Mouse (Mus musculus): Measurements from ENCODE around the gene Rasgrf1. TPM values are rescaled to one million over a fixed set of nuclear protein-coding genes. Genes with fewer than 3 reads are reported as not detected.
"Not testable (repeated sequence)": the region's sequence is repeated elsewhere in the genome, so short reads cannot be mapped to it uniquely, and the experiment has no call there.

Rasgrf1 gene
- polyA plus RNA-seq, 1 experiment: 0.32 TPM

DNA sequence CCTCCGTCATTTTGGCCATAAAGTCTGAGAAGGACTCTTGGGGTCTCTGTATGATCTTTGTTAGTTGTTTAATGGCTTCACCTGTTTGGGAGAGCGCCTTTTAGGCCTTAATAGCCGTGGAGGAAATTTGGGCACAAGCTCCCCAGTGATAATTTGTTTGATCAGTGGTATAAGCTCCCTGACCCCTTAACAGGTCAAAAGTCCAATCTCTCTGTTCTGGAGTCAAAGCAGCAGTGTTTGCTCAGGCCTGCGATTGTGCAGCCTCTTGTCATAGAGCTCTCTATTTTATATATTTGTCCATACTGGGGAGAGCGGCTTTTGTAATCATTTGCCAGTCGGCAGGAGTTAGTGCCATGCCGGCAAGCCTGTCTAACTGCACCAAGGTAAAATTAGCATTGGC, 135.5 kb downstream of the Rasgrf1 start:
- H3K4me3 ChIP-seq (ENCODE audit: insufficient read depth, low read length): no peak overlapping the region
- no peak overlapping the region for H3K27ac ChIP-seq (ENCODE audit: insufficient read depth, low read length)
- TF ChIP-seq CTCF (IDR thresholded peaks at IDR 0.05; ENCODE audit: borderline replicate concordance, insufficient read depth, low read length): no peak
- no peak for TF ChIP-seq POLR2A (IDR thresholded peaks at IDR 0.05; ENCODE audit: low read depth, low read length)
- no peaks in the 10 kb centered on the region; the same call in 1 of the 2 replicates for H3K4me1 ChIP-seq (ENCODE audit: control insufficient read depth, insufficient read depth, low read length)

DNA sequence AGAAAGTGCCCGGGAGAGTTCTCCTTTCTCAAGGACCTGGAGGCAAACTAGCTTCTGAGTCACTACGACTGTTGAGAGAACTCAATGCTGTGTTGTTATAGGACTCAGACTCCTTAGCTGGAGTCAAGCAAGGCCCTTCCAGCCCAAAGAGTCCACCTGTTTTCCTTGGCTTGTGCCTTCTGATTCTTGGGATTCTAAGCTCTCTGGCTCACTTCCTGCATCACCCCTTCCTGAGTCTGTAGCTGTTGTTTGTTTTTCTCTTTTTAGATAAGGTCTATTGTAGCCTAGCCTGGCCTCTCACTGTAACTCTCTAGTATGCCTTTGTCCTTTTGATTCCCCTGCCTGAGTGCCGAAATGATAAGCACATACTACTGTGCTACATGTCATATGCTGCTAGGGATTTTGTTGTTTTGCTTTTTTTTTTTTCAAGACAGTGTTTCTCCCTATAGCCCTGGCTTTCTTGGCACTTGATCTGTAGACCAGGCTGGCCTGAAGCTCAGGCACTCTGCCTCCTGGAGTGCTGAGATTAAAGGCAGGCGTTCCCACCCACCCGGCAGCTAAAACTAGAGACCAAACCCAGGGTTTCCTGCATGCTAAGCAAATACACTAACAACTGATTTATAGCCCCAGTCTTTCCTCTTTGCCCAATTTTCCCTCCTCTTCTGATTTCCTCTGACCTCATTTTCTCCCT, 138.4 kb downstream of the Rasgrf1 start:
- Histone ChIP-seq H3K4me1 (ENCODE audit: control insufficient read depth, insufficient read depth, low read length) (no peaks in the 10 kb centered on the region; the same call in 1 of the 2 replicates), H3K4me3 (ENCODE audit: insufficient read depth, low read length) (no peak overlapping the region), H3K27ac (ENCODE audit: insufficient read depth, low read length) (peak overlapping the region; percentile 76; the same call in 1 of the 2 replicates)
- no peak for TF ChIP-seq CTCF (IDR thresholded peaks at IDR 0.05; ENCODE audit: borderline replicate concordance, insufficient read depth, low read length)
- TF ChIP-seq POLR2A (IDR thresholded peaks at IDR 0.05; ENCODE audit: low read depth, low read length): no peak

DNA sequence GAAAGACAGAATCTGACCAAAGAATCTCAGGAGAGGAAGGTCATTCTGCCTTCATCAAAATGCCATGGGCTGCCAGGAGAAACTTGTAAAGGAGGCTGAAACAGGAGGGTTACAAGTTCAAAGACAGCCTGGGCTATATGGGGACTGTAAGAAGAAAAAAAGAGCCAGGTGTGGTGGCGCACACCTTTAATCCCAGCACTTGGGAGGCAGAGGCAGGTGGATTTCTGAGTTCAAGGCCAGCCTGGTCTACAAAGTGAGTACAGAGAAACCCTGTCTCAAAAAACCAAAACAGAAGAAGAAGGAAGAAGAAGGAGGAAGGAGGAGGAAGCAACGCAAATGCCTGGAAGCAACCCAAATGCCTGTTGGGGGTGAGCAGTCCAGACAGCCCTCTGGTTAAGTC, 144.1 kb downstream of the Rasgrf1 start, which contains the start of gene Ctsh:
Gene Ctsh, plus strand, starts transcription at position 301 of the 400 bp plus-strand sequence.
- Histone ChIP-seq H3K4me1 (ENCODE audit: control insufficient read depth, insufficient read depth, low read length) (no peaks in the 10 kb centered on the region; the same call in 1 of the 2 replicates), H3K4me3 (ENCODE audit: insufficient read depth, low read length) (peak within 1 kb of the TSS; percentile 58), H3K27ac (ENCODE audit: insufficient read depth, low read length) (no peak within 1 kb of the TSS)
- TF ChIP-seq CTCF (IDR thresholded peaks at IDR 0.05; ENCODE audit: borderline replicate concordance, insufficient read depth, low read length) (no peak), POLR2A (IDR thresholded peaks at IDR 0.05; ENCODE audit: low read depth, low read length) (no peak)

DNA sequence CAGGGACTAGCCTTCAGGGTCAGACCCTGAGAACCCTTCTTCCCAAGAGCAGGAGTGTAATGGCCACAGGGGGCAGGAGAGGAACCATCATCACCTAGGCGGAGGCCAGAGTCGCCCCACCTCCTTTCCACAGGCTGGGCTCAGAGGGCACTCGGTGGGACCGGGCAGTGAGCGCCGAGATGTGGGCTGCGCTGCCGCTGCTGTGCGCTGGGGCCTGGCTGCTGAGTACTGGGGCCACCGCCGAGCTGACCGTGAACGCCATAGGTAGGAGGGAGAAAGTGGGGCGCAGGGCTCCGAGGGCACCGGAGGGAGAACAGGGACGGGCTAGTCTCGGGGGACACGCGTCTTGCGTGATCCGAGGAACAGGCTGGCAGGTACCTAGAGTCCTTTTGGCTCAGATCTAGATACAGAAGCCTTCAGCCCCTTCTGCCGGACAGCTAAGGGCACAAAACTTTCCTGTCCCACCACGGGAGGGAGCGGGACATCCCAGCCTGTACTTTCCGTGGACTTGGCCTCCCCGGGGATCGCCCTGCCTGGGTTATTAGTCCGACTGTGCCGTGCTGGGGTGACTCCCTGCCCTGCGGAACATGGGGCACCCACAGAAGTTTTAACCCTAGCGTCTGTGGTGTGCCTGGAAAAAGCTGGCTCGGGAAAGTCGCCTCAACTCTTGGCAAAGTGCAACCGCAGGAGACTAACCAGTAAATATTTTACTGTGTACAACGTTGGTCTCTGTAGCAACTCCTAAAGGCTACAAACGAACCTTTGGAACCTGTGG, 144.8 kb downstream of the Rasgrf1 start:
- Histone ChIP-seq H3K4me3 (ENCODE audit: insufficient read depth, low read length) (peak overlapping the region; percentile 58), H3K27ac (ENCODE audit: insufficient read depth, low read length) (no peak overlapping the region), H3K4me1 (ENCODE audit: control insufficient read depth, insufficient read depth, low read length) (no peaks in the 10 kb centered on the region)
- TF ChIP-seq POLR2A (IDR thresholded peaks at IDR 0.05; ENCODE audit: low read depth, low read length) (peak; percentile 73), CTCF (IDR thresholded peaks at IDR 0.05; ENCODE audit: borderline replicate concordance, insufficient read depth, low read length) (peak; percentile 34; the same call in 1 of the 2 replicates)

DNA sequence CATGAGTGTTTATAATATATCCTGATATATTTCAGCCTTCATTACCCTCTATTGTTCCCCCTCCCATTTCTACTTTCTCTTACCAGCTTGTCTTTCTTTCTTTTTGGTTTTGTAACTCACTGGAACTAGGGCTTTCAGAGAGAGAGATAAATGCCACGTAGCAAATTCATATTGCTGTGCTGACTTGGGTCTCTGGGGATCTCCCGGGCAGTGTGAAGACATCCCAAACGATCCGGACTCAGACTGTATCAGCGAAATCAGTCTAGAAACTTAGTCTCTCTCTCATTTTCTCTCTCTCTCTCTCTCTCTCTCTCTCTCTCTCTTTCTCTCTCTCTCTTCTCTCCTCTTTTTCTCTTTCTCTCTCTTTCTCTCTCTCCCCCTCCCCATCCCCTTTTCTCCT, 145.7 kb downstream of the Rasgrf1 start:
- TF ChIP-seq POLR2A (IDR thresholded peaks at IDR 0.05; ENCODE audit: low read depth, low read length) (no peak), CTCF (IDR thresholded peaks at IDR 0.05; ENCODE audit: borderline replicate concordance, insufficient read depth, low read length) (no peak)
- peak overlapping the region; percentile 38; the same call in 1 of the 2 replicates for H3K4me3 ChIP-seq (ENCODE audit: insufficient read depth, low read length)
- no peak overlapping the region for H3K27ac ChIP-seq (ENCODE audit: insufficient read depth, low read length)

DNA sequence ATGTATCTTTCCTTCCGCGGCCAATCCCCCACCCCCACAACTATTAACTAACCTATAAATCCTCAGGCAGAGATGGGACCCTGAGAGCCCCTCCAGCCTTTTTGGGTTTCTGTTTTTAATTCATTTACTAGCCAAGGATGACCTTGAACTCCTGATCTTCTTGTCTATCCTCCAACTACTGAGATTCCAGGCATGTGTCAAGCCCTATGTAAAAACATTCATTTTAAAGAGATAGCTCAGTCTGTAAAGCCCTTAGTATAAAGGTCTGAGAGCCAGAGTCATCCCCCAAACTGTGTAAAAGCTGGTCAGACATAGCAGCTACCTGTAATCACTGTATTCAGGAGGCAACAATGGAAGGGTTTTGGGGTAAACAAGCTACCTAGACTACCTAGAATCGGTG, 146.2 kb downstream of the Rasgrf1 start:
- no peak for TF ChIP-seq POLR2A (IDR thresholded peaks at IDR 0.05; ENCODE audit: low read depth, low read length)
- TF ChIP-seq CTCF (IDR thresholded peaks at IDR 0.05; ENCODE audit: borderline replicate concordance, insufficient read depth, low read length): no peak

More for the DNA sequence above, 145.7 kb downstream of the Rasgrf1 start:
- no peaks in the 10 kb centered on the region for H3K4me1 ChIP-seq (ENCODE audit: control insufficient read depth, insufficient read depth, low read length)

DNA sequence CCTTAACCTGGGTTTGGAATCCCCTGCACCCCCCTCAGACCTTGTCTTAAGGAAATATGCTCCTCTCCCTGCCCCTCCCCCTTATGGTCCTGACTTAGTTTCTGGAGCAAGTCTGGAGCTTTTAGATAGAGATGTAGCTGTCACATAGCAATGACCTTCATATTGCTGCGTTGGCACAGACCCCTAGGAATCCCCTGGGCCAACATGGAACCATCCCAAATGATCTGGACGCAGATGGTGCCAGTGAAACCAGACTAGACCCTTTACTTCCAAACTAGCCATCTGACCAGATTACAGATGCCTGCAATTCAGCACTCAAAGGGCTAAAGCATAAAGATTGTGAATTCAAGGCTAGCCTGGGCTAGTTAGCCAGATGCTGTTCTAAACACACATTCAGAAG, 147.0 kb downstream of the Rasgrf1 start:
- Histone ChIP-seq H3K4me3 (ENCODE audit: insufficient read depth, low read length) (no peak overlapping the region), H3K4me1 (ENCODE audit: control insufficient read depth, insufficient read depth, low read length) (no peaks in the 10 kb centered on the region), H3K27ac (ENCODE audit: insufficient read depth, low read length) (no peak overlapping the region)
- TF ChIP-seq POLR2A (IDR thresholded peaks at IDR 0.05; ENCODE audit: low read depth, low read length): no peak
- TF ChIP-seq CTCF (IDR thresholded peaks at IDR 0.05; ENCODE audit: borderline replicate concordance, insufficient read depth, low read length): no peak

More for the DNA sequence above, 146.2 kb downstream of the Rasgrf1 start:
- Histone ChIP-seq H3K4me1 (ENCODE audit: control insufficient read depth, insufficient read depth, low read length) (no peaks in the 10 kb centered on the region), H3K4me3 (ENCODE audit: insufficient read depth, low read length) (no peak overlapping the region), H3K27ac (ENCODE audit: insufficient read depth, low read length) (no peak overlapping the region)

DNA sequence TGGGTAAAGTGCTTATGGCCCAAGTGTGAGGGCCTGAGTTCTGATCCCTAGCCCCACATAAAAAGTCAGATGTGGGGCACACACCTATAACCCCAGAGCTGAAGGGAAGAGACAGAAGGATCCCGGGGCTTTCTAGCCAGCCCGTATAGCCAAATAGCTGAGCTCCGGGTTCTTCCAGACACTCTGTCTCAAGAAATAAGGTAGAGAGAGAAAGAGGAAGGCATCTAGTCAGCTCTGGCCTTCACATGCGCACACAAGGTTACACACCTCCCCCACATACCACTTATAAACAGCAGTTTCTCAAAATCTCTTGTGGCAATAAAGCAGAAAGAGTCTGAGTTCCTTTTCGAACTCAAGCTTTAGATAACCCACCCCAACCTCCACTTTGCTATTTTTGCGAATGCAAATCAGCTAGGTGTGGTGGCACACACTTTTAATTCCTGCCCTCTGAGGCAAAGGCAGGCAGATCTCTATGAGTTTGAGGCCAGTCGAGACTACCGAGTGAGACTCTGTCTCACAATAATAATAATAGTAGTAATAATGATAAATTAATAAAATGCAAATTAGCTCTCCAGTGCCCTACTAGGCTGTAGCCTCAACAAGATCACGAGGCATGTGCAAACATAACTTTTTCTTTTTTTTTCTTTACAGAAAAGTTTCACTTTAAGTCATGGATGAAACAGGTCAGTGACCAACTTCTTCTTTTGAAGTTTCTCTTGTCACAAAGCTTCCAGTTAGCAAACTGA, 150.3 kb downstream of the Rasgrf1 start:
- Histone ChIP-seq H3K27ac (ENCODE audit: insufficient read depth, low read length) (no peak overlapping the region), H3K4me1 (ENCODE audit: control insufficient read depth, insufficient read depth, low read length) (no peaks in the 10 kb centered on the region), H3K4me3 (ENCODE audit: insufficient read depth, low read length) (no peak overlapping the region)
- no peak for TF ChIP-seq POLR2A (IDR thresholded peaks at IDR 0.05; ENCODE audit: low read depth, low read length)
- TF ChIP-seq CTCF (IDR thresholded peaks at IDR 0.05; ENCODE audit: borderline replicate concordance, insufficient read depth, low read length): no peak

DNA sequence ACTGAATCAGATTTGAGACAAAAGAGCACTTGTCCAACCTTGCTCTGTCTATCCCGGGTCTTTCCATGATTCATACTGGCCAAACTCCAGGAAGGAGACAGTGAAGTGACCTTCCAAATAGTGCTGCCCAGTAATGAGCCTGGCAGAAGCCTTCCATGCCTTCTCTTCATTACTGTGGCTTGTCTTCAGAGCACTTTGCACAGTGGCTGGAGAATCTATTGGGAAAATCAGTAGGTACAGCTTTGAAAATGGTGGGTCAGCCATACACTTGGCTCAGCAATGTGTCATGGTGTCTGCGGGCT, 150.8 kb downstream of the Rasgrf1 start:
- H3K27ac ChIP-seq (ENCODE audit: insufficient read depth, low read length): no peak overlapping the region
- TF ChIP-seq CTCF (IDR thresholded peaks at IDR 0.05; ENCODE audit: borderline replicate concordance, insufficient read depth, low read length) (no peak), POLR2A (IDR thresholded peaks at IDR 0.05; ENCODE audit: low read depth, low read length) (no peak)
- H3K4me1 ChIP-seq (ENCODE audit: control insufficient read depth, insufficient read depth, low read length): no peaks in the 10 kb centered on the region
- H3K4me3 ChIP-seq (ENCODE audit: insufficient read depth, low read length): no peak overlapping the region

DNA sequence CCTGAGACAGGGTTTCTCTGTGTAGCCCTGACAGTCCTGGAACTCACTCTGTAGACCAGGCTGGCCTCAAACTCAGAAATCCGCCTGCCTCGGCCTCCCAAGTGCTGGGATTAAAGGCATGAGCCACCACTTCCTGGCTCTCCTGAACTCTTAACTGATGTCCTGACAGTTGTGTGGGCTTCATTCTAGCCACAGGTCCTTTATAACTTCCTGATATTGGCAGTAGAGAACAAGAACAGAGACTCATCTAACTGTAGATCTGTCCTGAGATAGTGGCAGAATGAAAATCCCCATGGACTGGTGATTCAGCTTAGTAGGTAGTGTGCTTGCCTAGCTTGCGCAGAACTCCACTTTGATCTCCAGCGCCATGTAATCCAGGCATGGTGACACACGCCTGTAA, 151.2 kb downstream of the Rasgrf1 start:
- not testable (repeated sequence) for H3K4me1 ChIP-seq (ENCODE audit: control insufficient read depth, insufficient read depth, low read length); H3K27ac ChIP-seq (ENCODE audit: insufficient read depth, low read length); H3K4me3 ChIP-seq (ENCODE audit: insufficient read depth, low read length)
